Mouse (Mus musculus) heart, postnatal 0 days (tissue): Measurements from ENCODE around the gene Chst15.

Experiments
- CTCF ChIP-seq: IDR thresholded peaks from 2 replicates; pipeline ENCODE4 v1.5.1; 2016; ENCODE audit warnings: antibody characterized with exemption, control low read depth, low read depth
- EP300 ChIP-seq: IDR thresholded peaks from 2 replicates; pipeline ENCODE4 v1.6.1; 2016; ENCODE audit warnings: antibody characterized with exemption, low read depth

DNA sequence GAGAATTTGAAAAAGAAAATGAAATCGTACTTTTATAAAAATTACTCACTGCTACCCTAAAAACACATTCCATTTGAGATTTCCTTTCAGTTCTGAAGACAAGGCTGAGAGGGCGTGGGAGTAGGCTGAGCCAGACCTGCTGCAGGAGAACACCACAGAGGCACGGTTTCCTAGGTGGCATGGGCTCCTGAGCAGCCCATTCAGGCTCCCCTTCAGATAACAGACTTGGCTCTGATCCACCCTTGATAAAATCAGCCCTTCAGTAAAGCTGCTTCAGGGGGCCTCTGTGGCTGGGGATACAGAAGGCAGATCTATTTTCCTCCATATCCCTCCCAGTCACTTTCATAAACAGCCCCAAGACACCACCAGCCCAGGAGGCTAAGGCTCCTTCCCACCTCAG, 19.8 kb upstream of the Chst15 start:
- TF ChIP-seq CTCF = no peak
- no peak for TF ChIP-seq EP300
